Mouse (Mus musculus) gastrocnemius, postnatal 36 days (tissue): ENCODE data around the gene Sync. TPM values are rescaled to one million over a fixed set of nuclear protein-coding genes. Genes with fewer than 3 reads are reported as not detected.

Experiments
- DNase-seq, 2 experiments: peaks; one replicate each; pipeline ENCODE4 v3.0.0; 2022
- intact Hi-C: fragments of 180-260 bp; cut with DNase I; formaldehyde crosslinking; loops from one replicate; pipeline ENCODE4 v1.15.1; 2025
- long read RNA-seq, 2 experiments: library from polyadenylated mRNA; stranded (forward); transcript quantifications; one replicate each; pipeline ENCODE4 v2.0.0; 2021
- total RNA-seq, 2 experiments: library from RNA; stranded (reverse); gene quantifications; 2 replicates each; pipeline ENCODE4 v1.2.3; 2021

Sync gene
- total RNA-seq, result 10 to 100 TPM; 38.3 to 44.9 TPM
- long read RNA-seq, experiment 1, transcript Sync-201 (5 exons, 2,042 nt), result major isoform, 5 of 13 reads
- long read RNA-seq, experiment 1, partial matches to known transcripts, result 7 of 13 reads
- long read RNA-seq, experiment 1, other reads (novel, unspliced or antisense), result 1 of 13 reads
- long read RNA-seq, experiment 2, partial matches to known transcripts, result 1 of 5 reads
- long read RNA-seq, experiment 2, other reads (novel, unspliced or antisense), result 0 of 5 reads

- peak; percentile 53 to 64 for DNase-seq
- intact Hi-C loops, result no loop called here
Measured at GRCm38 (mm10) chr4:129287472-129287981, at the start of gene Sync. Gene Sync (plus strand): TSS chr4:129287617.

- intact Hi-C loops, result no loop called here
- no peak for DNase-seq
Measured at GRCm38 (mm10) chr4:129237843-129238441, 49.5 kb upstream of the Sync start.

GRCm38 (mm10) chr4:129238579-129239016 is 48.8 kb upstream of the Sync start:
- intact Hi-C loops, result no loop called here

GRCm38 (mm10) chr4:129239075-129239474 is 48.3 kb upstream of the Sync start:
- intact Hi-C loops, result no loop called here
- DNase-seq, result peak in 1 of 2 experiments; percentile 32

More at GRCm38 (mm10) chr4:129238579-129239016, 48.8 kb upstream of the Sync start:
- DNase-seq, result no peak

- intact Hi-C loops, result no loop called here
- no peak for DNase-seq
Measured at GRCm38 (mm10) chr4:129241898-129242297, 45.5 kb upstream of the Sync start.

- intact Hi-C loops, result no loop called here
- DNase-seq, result no peak
Measured at GRCm38 (mm10) chr4:129242327-129242726, 45.1 kb upstream of the Sync start.

GRCm38 (mm10) chr4:129242761-129243160 is 44.7 kb upstream of the Sync start:
- DNase-seq, result no peak
- intact Hi-C loops, result no loop called here

- no peak for DNase-seq
- intact Hi-C loops, result no loop called here
Measured at GRCm38 (mm10) chr4:129244802-129245201, 42.6 kb upstream of the Sync start.

GRCm38 (mm10) chr4:129246360-129247301 is 40.8 kb upstream of the Sync start:
- DNase-seq, result no peak
- intact Hi-C loops, result no loop called here

- intact Hi-C loops, result no loop called here
- DNase-seq, result no peak
Measured at GRCm38 (mm10) chr4:129247381-129248242, 39.8 kb upstream of the Sync start.

GRCm38 (mm10) chr4:129248243-129248767 is 39.1 kb upstream of the Sync start:
- intact Hi-C loops, result no loop called here
- DNase-seq, result no peak

- DNase-seq, result no peak
- intact Hi-C loops, result no loop called here
Measured at GRCm38 (mm10) chr4:129249288-129249687, 38.1 kb upstream of the Sync start.

GRCm38 (mm10) chr4:129250759-129251481 is 36.5 kb upstream of the Sync start:
- no peak for DNase-seq
- intact Hi-C loops, result no loop called here

- no peak for DNase-seq
- intact Hi-C loops, result no loop called here
Measured at GRCm38 (mm10) chr4:129251482-129252125, 35.8 kb upstream of the Sync start.

GRCm38 (mm10) chr4:129252492-129252891 is 34.9 kb upstream of the Sync start:
- no peak for DNase-seq
- intact Hi-C loops, result no loop called here

- DNase-seq, result no peak
- intact Hi-C loops, result no loop called here
Measured at GRCm38 (mm10) chr4:129254571-129254970, 32.8 kb upstream of the Sync start.

GRCm38 (mm10) chr4:129256450-129257380 is 30.7 kb upstream of the Sync start:
- intact Hi-C loops, result no loop called here
- no peak for DNase-seq
